Mouse (Mus musculus) gastrocnemius, adult 18-20 months (tissue): ENCODE measurements around the gene Col5a1. TPM values are rescaled to one million over a fixed set of nuclear protein-coding genes. Genes with fewer than 3 reads are reported as not detected.

Experiments
- DNase-seq: peaks from one replicate; pipeline ENCODE4 v3.0.0; 2021; ENCODE audit warnings: low spot score
- long read RNA-seq, 2 experiments: library from polyadenylated mRNA; stranded (forward); transcript quantifications; one replicate each; pipeline ENCODE4 v2.0.0; 2021
- total RNA-seq, 2 experiments: library from RNA; stranded (reverse); gene quantifications; 2 replicates each; pipeline ENCODE4 v1.2.3; 2021

Col5a1 gene
- 10 to 100 TPM; 10.5 to 11.2 TPM for total RNA-seq
- long read RNA-seq, experiment 1, full-length matches to known transcripts = 4 of 14 reads
- long read RNA-seq, experiment 1, partial matches to known transcripts = 8 of 14 reads
- long read RNA-seq, experiment 1, other reads (novel, unspliced or antisense) = 2 of 14 reads
- long read RNA-seq, experiment 2, full-length matches to known transcripts = 1 of 12 reads
- long read RNA-seq, experiment 2, partial matches to known transcripts = 6 of 12 reads
- long read RNA-seq, experiment 2, other reads (novel, unspliced or antisense) = 5 of 12 reads

- DNase-seq = peak; percentile 84
Observed at GRCm38 (mm10) chr2:27886148-27886551, at the start of gene Col5a1. Gene Col5a1, plus strand, starts transcription at chr2:27886425.

- no peak for DNase-seq
Observed at GRCm38 (mm10) chr2:27838112-27838511, 48.1 kb upstream of the Col5a1 start.

- DNase-seq = no peak
Observed at GRCm38 (mm10) chr2:27840890-27841289, 45.3 kb upstream of the Col5a1 start.

- DNase-seq = no peak
Observed at GRCm38 (mm10) chr2:27842893-27843292, 43.3 kb upstream of the Col5a1 start.

- DNase-seq = no peak
Observed at GRCm38 (mm10) chr2:27844885-27845284, 41.3 kb upstream of the Col5a1 start.

GRCm38 (mm10) chr2:27847001-27847400 lies 39.2 kb upstream of the Col5a1 start:
- peak; percentile 71 for DNase-seq

GRCm38 (mm10) chr2:27847851-27848435 lies 38.3 kb upstream of the Col5a1 start:
- DNase-seq = no peak

GRCm38 (mm10) chr2:27848466-27848865 lies 37.8 kb upstream of the Col5a1 start:
- DNase-seq = peak; percentile 71

GRCm38 (mm10) chr2:27858348-27858903 lies 27.8 kb upstream of the Col5a1 start:
- DNase-seq = peak; percentile 73

- peak; percentile 47 for DNase-seq
Observed at GRCm38 (mm10) chr2:27861576-27862238, 24.5 kb upstream of the Col5a1 start.

GRCm38 (mm10) chr2:27864491-27865365 lies 21.5 kb upstream of the Col5a1 start:
- no peak for DNase-seq

- DNase-seq = no peak
Observed at GRCm38 (mm10) chr2:27870586-27870985, 15.6 kb upstream of the Col5a1 start.

GRCm38 (mm10) chr2:27871056-27871455 lies 15.2 kb upstream of the Col5a1 start:
- no peak for DNase-seq

GRCm38 (mm10) chr2:27872276-27872675 lies 13.9 kb upstream of the Col5a1 start:
- no peak for DNase-seq

- no peak for DNase-seq
Observed at GRCm38 (mm10) chr2:27873030-27873429, 13.2 kb upstream of the Col5a1 start.

GRCm38 (mm10) chr2:27874596-27874995 lies 11.6 kb upstream of the Col5a1 start:
- DNase-seq = no peak

GRCm38 (mm10) chr2:27875231-27875630 lies 11.0 kb upstream of the Col5a1 start:
- no peak for DNase-seq

- no peak for DNase-seq
Observed at GRCm38 (mm10) chr2:27875786-27876185, 10.4 kb upstream of the Col5a1 start.

- no peak for DNase-seq
Observed at GRCm38 (mm10) chr2:27876724-27877504, 9.3 kb upstream of the Col5a1 start.

GRCm38 (mm10) chr2:27878066-27878465 lies 8.2 kb upstream of the Col5a1 start:
- no peak for DNase-seq

GRCm38 (mm10) chr2:27883276-27883675 lies 2.9 kb upstream of the Col5a1 start:
- no peak for DNase-seq
